Mouse (Mus musculus) frontal cortex, postnatal 25 days (tissue): ENCODE data around the gene Spin2f.
"Not testable (repeated sequence)": the region's sequence is repeated elsewhere in the genome, so short reads cannot be mapped to it uniquely, and the experiment has no call there.

Experiments
- DNase-seq, 2 experiments: peaks; one replicate each; pipeline ENCODE4 v3.0.0; 2022; ENCODE audit warnings: low spot score in 2 of 2

The Spin2f gene

DNA sequence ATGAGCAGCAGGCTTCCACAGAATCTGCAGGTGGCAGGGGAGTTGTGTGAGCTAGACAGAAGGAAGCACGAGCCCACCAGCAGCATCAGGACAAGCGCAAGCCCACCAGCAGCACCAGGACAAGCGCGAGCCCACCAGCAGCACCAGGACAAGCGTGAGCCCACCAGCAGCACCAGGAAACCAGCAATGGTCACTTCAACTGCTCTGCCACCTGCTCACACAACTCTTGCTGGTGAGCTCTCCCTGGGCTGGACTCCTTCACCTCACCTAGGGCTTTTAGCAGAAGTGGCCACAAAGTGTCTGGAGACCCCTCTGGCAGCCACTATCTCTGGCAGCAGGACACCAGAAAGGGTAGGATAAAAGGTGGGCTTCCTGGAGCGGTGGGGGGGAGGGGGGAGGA lies at the start of gene Spin2f:
Gene Spin2f, plus strand, starts transcription at position 301 of the 400 bp plus-strand sequence.
- DNase-seq = not testable (repeated sequence)

DNA sequence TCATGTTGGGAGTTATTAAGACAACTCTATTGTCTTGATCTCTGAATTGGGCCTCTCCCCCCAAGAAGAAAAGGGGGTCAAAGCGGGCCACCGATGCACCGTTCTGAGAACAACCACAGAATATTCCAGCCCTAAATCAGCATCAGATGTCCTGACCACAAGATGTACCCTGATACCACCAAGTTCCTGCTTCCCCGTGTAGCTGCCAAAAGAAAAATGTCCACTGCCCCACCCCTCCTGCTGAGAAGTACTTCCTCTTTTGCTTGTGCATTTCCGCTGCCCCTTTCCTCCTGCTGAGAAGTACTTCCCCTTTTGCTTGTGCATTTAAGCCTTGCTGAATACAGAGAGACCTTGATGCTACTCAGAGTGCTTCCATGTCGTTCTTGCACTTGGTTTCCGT lies 41.6 kb upstream of the Spin2f start:
- DNase-seq = not testable (repeated sequence)

DNA sequence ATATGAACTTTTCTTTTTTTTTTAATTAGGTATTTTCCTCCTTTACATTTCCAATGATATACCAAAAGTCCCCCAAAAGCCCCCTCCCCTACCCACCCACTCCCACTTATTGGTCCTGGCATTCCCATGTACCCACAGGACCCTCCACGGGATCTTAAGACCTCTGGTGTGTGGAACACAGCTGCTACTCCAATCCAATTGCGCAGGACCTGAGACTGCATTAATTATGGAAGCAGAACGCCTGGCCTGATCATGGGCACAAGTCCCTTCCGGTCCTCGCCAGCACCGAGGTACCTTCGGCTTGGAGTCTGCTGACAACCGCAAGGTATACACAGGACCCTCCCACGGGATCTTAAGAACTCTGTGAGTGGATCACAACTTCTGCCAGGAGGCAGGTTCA lies 30.2 kb upstream of the Spin2f start:
- DNase-seq = not testable (repeated sequence)

DNA sequence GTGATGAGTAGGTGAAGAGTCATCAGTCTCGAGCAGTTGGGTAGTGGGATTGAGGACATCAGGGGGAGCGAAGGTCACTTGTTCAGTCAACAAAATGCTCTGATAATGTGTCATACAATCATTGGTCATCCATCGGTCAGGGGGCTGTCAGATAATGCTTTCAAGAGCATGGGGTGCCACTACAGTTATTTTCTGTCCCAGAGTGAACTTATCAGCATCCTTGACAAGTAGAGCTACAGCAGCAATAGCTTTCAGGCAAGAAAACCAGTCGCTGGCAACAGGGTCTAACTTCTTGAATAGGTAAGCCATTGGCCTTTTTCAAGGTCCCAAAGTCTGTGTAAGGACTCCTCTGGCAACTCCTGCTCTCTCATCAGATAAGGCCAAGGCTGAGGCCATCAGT lies 18.6 kb upstream of the Spin2f start:
- not testable (repeated sequence) for DNase-seq

DNA sequence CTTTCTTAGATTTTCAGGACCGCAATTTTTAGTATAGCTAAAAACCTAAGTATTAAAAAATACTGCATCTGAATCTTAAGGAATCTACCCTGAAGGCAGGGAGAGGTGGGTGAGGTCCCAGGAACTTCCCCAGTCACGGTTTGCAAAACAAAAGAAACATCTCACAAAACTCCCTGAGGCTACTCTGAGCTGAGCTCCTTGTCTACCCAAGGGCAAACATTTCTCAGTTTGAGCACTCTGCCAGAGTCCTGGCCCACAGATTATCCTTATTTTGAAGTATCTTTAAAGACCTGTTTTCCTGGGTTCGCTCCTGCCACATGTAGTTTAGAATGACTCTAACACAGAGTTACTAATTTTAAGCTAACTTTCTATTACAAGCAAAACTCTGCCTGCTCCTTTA lies 11.9 kb upstream of the Spin2f start:
- not testable (repeated sequence) for DNase-seq
